Mouse (Mus musculus) embryo, embryonic 9.5 days (tissue): Measurements from ENCODE around the gene Angptl3.

Source experiments
- DNase-seq: peaks from one replicate; pipeline ENCODE4 v3.0.0-alpha.2; 2017; ENCODE audit errors: extremely low spot score

Angptl3 gene

GRCm38 (mm10) chr4:99030686-99031085 lies at the start of gene Angptl3:
Gene Angptl3 (plus strand): TSS chr4:99030954.
- DNase-seq: no peak

- no peak for DNase-seq
Measured at GRCm38 (mm10) chr4:98984701-98985100, 46.1 kb upstream of the Angptl3 start.

GRCm38 (mm10) chr4:98993491-98993890 lies 37.3 kb upstream of the Angptl3 start:
- DNase-seq: no peak

GRCm38 (mm10) chr4:99005574-99005973 lies 25.2 kb upstream of the Angptl3 start:
- DNase-seq: no peak

- DNase-seq: no peak
Measured at GRCm38 (mm10) chr4:99006319-99006718, 24.4 kb upstream of the Angptl3 start.

GRCm38 (mm10) chr4:99011039-99011438 lies 19.7 kb upstream of the Angptl3 start:
- DNase-seq: no peak

GRCm38 (mm10) chr4:99022221-99022620 lies 8.5 kb upstream of the Angptl3 start:
- no peak for DNase-seq

GRCm38 (mm10) chr4:99028377-99028776 lies 2.4 kb upstream of the Angptl3 start:
- no peak for DNase-seq

- DNase-seq: no peak
Measured at GRCm38 (mm10) chr4:99032921-99033320, 2.2 kb downstream of the Angptl3 start.

- no peak for DNase-seq
Measured at GRCm38 (mm10) chr4:99044854-99045253, 14.1 kb downstream of the Angptl3 start.

- no peak for DNase-seq
Measured at GRCm38 (mm10) chr4:99046471-99046870, 15.7 kb downstream of the Angptl3 start.

GRCm38 (mm10) chr4:99048581-99048980 lies 17.8 kb downstream of the Angptl3 start:
- no peak for DNase-seq

GRCm38 (mm10) chr4:99064524-99064923 lies 33.8 kb downstream of the Angptl3 start:
- DNase-seq: peak; percentile 5

- no peak for DNase-seq
Measured at GRCm38 (mm10) chr4:99068806-99069205, 38.1 kb downstream of the Angptl3 start.

GRCm38 (mm10) chr4:99078005-99078404 lies 47.3 kb downstream of the Angptl3 start:
- DNase-seq: no peak

- DNase-seq: no peak
Measured at GRCm38 (mm10) chr4:99081169-99081568, 50.4 kb downstream of the Angptl3 start.

- DNase-seq: no peak
Measured at GRCm38 (mm10) chr4:99083862-99084261, 53.1 kb downstream of the Angptl3 start.

GRCm38 (mm10) chr4:99087760-99088485 lies 57.2 kb downstream of the Angptl3 start:
- no peak for DNase-seq

GRCm38 (mm10) chr4:99091151-99091701 lies 60.5 kb downstream of the Angptl3 start:
- DNase-seq: no peak

- no peak for DNase-seq
Measured at GRCm38 (mm10) chr4:99091777-99092176, 61.0 kb downstream of the Angptl3 start.
